Mouse (Mus musculus): Measurements from ENCODE around the gene Asic2. TPM values are rescaled to one million over a fixed set of nuclear protein-coding genes. Genes with fewer than 3 reads are reported as not detected.

Gene Asic2
- total and polyA plus RNA-seq, 3 experiments: not detected

DNA sequence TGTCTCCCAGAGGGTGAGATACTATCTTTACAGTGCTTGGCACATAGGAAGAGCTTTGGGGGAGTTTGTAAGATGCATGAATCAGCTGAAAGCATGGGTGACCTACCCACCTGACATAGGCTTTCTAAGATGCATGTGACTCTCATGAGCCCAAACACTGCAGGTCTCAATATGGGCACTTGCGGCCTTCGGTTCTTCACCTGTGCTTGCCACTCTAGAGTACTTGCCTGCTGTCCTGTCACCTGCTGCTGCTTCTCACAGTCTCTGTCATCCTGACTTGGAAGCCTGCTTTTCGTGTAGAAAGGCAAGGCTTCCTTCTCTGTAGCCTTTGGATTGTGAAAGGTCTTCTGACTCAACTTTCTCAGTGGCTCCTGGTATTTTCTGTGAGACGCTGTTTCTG is 645.1 kb downstream of the Asic2 start:
- no peaks in the 10 kb centered on the region for H3K4me1 ChIP-seq (ENCODE audit: control insufficient read depth in 1 of 2, insufficient read depth in 2 of 2, low read length in 2 of 2)
- no peaks in the 10 kb centered on the region for H3K27me3 ChIP-seq (ENCODE audit: control insufficient read depth in 1 of 2, insufficient read depth in 2 of 2, low read length in 2 of 2)
- H3K79me2 ChIP-seq (ENCODE audit: control insufficient read depth, insufficient read depth, low read length, poor library complexity): no peaks in the 10 kb centered on the region
- no peaks in the 10 kb centered on the region for H3K36me3 ChIP-seq (ENCODE audit: control insufficient read depth in 1 of 2, insufficient read depth in 2 of 2, low read length in 2 of 2)
- TF ChIP-seq JUND (IDR thresholded peaks at IDR 0.05; ENCODE audit: low read depth, low read length) (no peak), CHD2 (IDR thresholded peaks at IDR 0.05; ENCODE audit: low read length) (no peak), USF1 (IDR thresholded peaks at IDR 0.05; ENCODE audit: low read depth, low read length) (no peak), MYC (IDR thresholded peaks at IDR 0.05; ENCODE audit: low read depth, low read length) (no peak), USF2 (IDR thresholded peaks at IDR 0.05; ENCODE audit: borderline replicate concordance in 1 of 2, insufficient read depth in 1 of 2, low read depth in 1 of 2, low read length in 2 of 2) (no peak), POLR2AphosphoS5 (IDR thresholded peaks at IDR 0.05; ENCODE audit: borderline replicate concordance, low read depth, low read length) (no peak), MYB (IDR thresholded peaks at IDR 0.05; ENCODE audit: low read depth, low read length) (no peak), EP300 (IDR thresholded peaks at IDR 0.05; ENCODE audit: low read depth in 1 of 2, low read length in 2 of 2) (no peak), RCOR1 (IDR thresholded peaks at IDR 0.05; ENCODE audit: low read depth, low read length) (no peak), CTCF (IDR thresholded peaks at IDR 0.05 in 2 of 3, conservative IDR thresholded peaks at IDR 0.05 in 1 of 3; ENCODE audit: control insufficient read depth in 1 of 3, insufficient read depth in 1 of 3, low read depth in 2 of 3, low read length in 3 of 3, poor library complexity in 1 of 3, severe bottlenecking in 1 of 3) (no peak)
- H3K4me3 ChIP-seq (ENCODE audit: control insufficient read depth in 1 of 2, insufficient read depth in 1 of 2, low read depth in 2 of 2, low read length in 2 of 2): no peak overlapping the region
- no peak overlapping the region for H3K27ac ChIP-seq (ENCODE audit: control insufficient read depth, low read depth, low read length)
- H3K9ac ChIP-seq (ENCODE audit: control insufficient read depth, low read depth, low read length, poor library complexity, severe bottlenecking): no peak overlapping the region
- no peak for DNase-seq (ENCODE audit: low read depth, low spot score)
- no peaks in the 10 kb centered on the region for H3K9me3 ChIP-seq (replicated peaks; ENCODE audit: insufficient read depth, low read length)

DNA sequence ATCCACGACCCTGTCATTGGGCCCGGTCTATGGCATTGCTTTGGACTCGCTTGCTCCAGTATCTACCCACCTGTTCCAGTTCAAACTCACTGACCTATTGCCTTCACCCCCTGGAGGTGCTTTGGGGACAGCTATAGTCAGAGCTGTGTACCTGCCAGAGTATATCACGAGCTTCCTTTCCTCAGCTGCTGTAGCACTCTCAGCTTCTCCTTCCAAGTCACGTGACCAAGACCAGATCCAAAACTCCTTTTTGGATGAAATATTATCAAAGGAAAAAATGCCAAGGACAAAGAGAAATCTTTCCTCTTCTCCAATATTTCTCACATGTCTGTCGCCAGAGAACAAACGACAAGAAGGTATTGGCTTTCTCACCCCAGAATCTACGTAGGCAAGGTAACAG is 645.8 kb downstream of the Asic2 start:
- H3K36me3 ChIP-seq (ENCODE audit: control insufficient read depth in 1 of 2, insufficient read depth in 2 of 2, low read length in 2 of 2): no peaks in the 10 kb centered on the region
- no peak overlapping the region for H3K9ac ChIP-seq (ENCODE audit: control insufficient read depth, low read depth, low read length, poor library complexity, severe bottlenecking)
- H3K4me1 ChIP-seq (ENCODE audit: control insufficient read depth in 1 of 2, insufficient read depth in 2 of 2, low read length in 2 of 2): no peaks in the 10 kb centered on the region
- no peak overlapping the region for H3K27ac ChIP-seq (ENCODE audit: control insufficient read depth, low read depth, low read length)
- no peaks in the 10 kb centered on the region for H3K27me3 ChIP-seq (ENCODE audit: control insufficient read depth in 1 of 2, insufficient read depth in 2 of 2, low read length in 2 of 2)
- H3K79me2 ChIP-seq (ENCODE audit: control insufficient read depth, insufficient read depth, low read length, poor library complexity): no peaks in the 10 kb centered on the region
- H3K4me3 ChIP-seq (ENCODE audit: control insufficient read depth in 1 of 2, insufficient read depth in 1 of 2, low read depth in 2 of 2, low read length in 2 of 2): no peak overlapping the region
- TF ChIP-seq NELFE (IDR thresholded peaks at IDR 0.05; ENCODE audit: low read depth, low read length) (no peak), EP300 (IDR thresholded peaks at IDR 0.05; ENCODE audit: low read depth in 1 of 2, low read length in 2 of 2) (no peak), ZNF384 (IDR thresholded peaks at IDR 0.05; ENCODE audit: low read depth, low read length) (no peak), CHD2 (IDR thresholded peaks at IDR 0.05; ENCODE audit: low read length) (no peak), MYB (IDR thresholded peaks at IDR 0.05; ENCODE audit: low read depth, low read length) (no peak), HCFC1 (IDR thresholded peaks at IDR 0.05; ENCODE audit: low read depth, low read length) (no peak), ZMIZ1 (IDR thresholded peaks at IDR 0.05; ENCODE audit: low read depth, low read length) (no peak), BHLHE40 (IDR thresholded peaks at IDR 0.05; ENCODE audit: borderline replicate concordance, low read depth, low read length) (no peak), POLR2A (IDR thresholded peaks at IDR 0.05; ENCODE audit: control insufficient read depth in 1 of 2, insufficient read depth in 1 of 2, low read depth in 1 of 2, low read length in 2 of 2, poor library complexity in 1 of 2) (no peak), RCOR1 (IDR thresholded peaks at IDR 0.05; ENCODE audit: low read depth, low read length) (no peak), MAZ (IDR thresholded peaks at IDR 0.05; ENCODE audit: low read depth, low read length) (no peak), SIN3A (IDR thresholded peaks at IDR 0.05; ENCODE audit: low read length) (no peak), UBTF (IDR thresholded peaks at IDR 0.05; ENCODE audit: borderline replicate concordance, insufficient read depth, low read depth, low read length) (no peak), MYC (IDR thresholded peaks at IDR 0.05; ENCODE audit: low read depth, low read length) (no peak), USF2 (IDR thresholded peaks at IDR 0.05; ENCODE audit: borderline replicate concordance in 1 of 2, insufficient read depth in 1 of 2, low read depth in 1 of 2, low read length in 2 of 2) (no peak)
- H3K9me3 ChIP-seq (replicated peaks; ENCODE audit: insufficient read depth, low read length): no peaks in the 10 kb centered on the region
- no peak for DNase-seq (ENCODE audit: low read depth, low spot score)
